ENCODE assay signal across 30 mouse cellular contexts in the genomic region with DNA sequence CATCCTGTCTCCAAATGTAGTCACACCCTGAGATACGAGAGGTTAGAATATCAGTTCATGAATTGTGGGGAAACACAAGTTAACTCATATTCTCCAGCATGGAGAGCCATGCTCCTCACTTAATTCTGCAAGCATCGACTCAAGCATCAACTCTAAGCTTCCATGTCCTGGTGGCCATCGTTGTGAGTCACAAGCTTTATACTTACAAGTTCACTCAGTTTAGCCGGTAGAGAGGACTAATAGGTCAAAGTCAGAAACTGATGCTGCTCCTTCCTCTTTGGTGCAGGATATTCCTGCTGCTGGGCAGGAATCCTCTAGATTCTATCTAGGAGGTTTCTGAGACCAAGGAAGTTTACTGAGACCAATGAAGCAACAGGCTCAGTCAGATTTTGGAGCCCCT.
"Had no signal": no experiment of that assay in that cellular context is flagged by ENCODE, and none has a peak within 500 bp of the region (broad histone marks: within the 10 kb centered on the region; RNA-seq: fewer than 3 reads in every experiment).

No protein-coding gene starts in this region.

- DNase-seq: left cerebral cortex, postnatal 4 days; liver; liver, embryonic 13.5 days; liver, postnatal 0 days; lung, adult 18-20 months; lung, adult 2 months; lung, embryonic 14.5 days; lung, postnatal 10 days; lung, postnatal 14 days; lung, postnatal 36 days; lung, postnatal 4 days had no signal

- H3K4me1 ChIP-seq: limb, embryonic 10.5 days; limb, embryonic 12.5 days; limb, embryonic 13.5 days; limb, embryonic 15.5 days; liver, embryonic 12.5 days; liver, embryonic 13.5 days; liver, embryonic 15.5 days; lung, embryonic 15.5 days; megakaryocyte, embryonic 14.5 days; midbrain, embryonic 10.5 days; midbrain, embryonic 12.5 days; midbrain, embryonic 13.5 days; midbrain, embryonic 15.5 days; neural tube, embryonic 12.5 days had no signal

- H3K4me2 ChIP-seq: limb, embryonic 12.5 days; limb, embryonic 13.5 days; limb, embryonic 15.5 days; liver, embryonic 11.5 days; liver, embryonic 12.5 days; liver, embryonic 13.5 days; liver, embryonic 15.5 days; lung, embryonic 14.5 days; lung, embryonic 15.5 days; midbrain, embryonic 12.5 days; midbrain, embryonic 13.5 days; midbrain, embryonic 15.5 days; neural tube, embryonic 12.5 days had no signal

- H3K4me3 ChIP-seq: limb, embryonic 10.5 days; limb, embryonic 12.5 days; limb, embryonic 13.5 days; limb, embryonic 15.5 days; liver, embryonic 12.5 days; liver, embryonic 13.5 days; liver, embryonic 15.5 days; lung, embryonic 15.5 days; megakaryocyte, embryonic 14.5 days; midbrain, embryonic 10.5 days; midbrain, embryonic 12.5 days; midbrain, embryonic 13.5 days; midbrain, embryonic 15.5 days; myocyte; neural tube, embryonic 12.5 days had no signal

- ATAC-seq: liver, embryonic 12.5 days; liver, postnatal 0 days; lung, postnatal 0 days; midbrain, embryonic 13.5 days; midbrain, embryonic 15.5 days; midbrain, embryonic 16.5 days had no signal

- H3K27ac ChIP-seq: limb, embryonic 10.5 days; limb, embryonic 12.5 days; limb, embryonic 13.5 days; limb, embryonic 15.5 days; liver, embryonic 12.5 days; liver, embryonic 13.5 days; liver, embryonic 14.5 days; liver, embryonic 15.5 days; lung, embryonic 15.5 days; macrophage; midbrain, embryonic 10.5 days; midbrain, embryonic 12.5 days; midbrain, embryonic 13.5 days; midbrain, embryonic 15.5 days; neural tube, embryonic 12.5 days had no signal

- H3K9ac ChIP-seq: limb, embryonic 12.5 days; limb, embryonic 13.5 days; limb, embryonic 15.5 days; liver, embryonic 12.5 days; liver, embryonic 13.5 days; liver, embryonic 14.5 days; liver, embryonic 15.5 days; liver, postnatal 0 days; lung, embryonic 14.5 days; lung, embryonic 15.5 days; midbrain, embryonic 12.5 days; midbrain, embryonic 13.5 days; midbrain, embryonic 15.5 days; neural tube, embryonic 12.5 days had no signal

- H3K36me3 ChIP-seq: limb, embryonic 10.5 days; limb, embryonic 12.5 days; limb, embryonic 13.5 days; limb, embryonic 15.5 days; liver, embryonic 12.5 days; liver, embryonic 13.5 days; liver, embryonic 15.5 days; lung, embryonic 15.5 days; midbrain, embryonic 10.5 days; midbrain, embryonic 12.5 days; midbrain, embryonic 13.5 days; midbrain, embryonic 15.5 days; neural tube, embryonic 12.5 days had no signal

- H3K27me3 ChIP-seq: midbrain, embryonic 15.5 days; neural tube, embryonic 12.5 days had no signal

- H3K9me3 ChIP-seq: limb, embryonic 10.5 days; limb, embryonic 12.5 days; limb, embryonic 13.5 days; limb, embryonic 15.5 days; liver, embryonic 12.5 days; liver, embryonic 13.5 days; liver, embryonic 15.5 days; lung, embryonic 15.5 days; midbrain, embryonic 10.5 days; midbrain, embryonic 12.5 days; midbrain, embryonic 13.5 days; midbrain, embryonic 15.5 days; neural tube, embryonic 12.5 days had no signal
